Mouse (Mus musculus): ENCODE measurements around the gene Ccdc81. TPM values are rescaled to one million over a fixed set of nuclear protein-coding genes. Genes with fewer than 3 reads are reported as not detected.

Gene Ccdc81
- polyA plus RNA-seq, 1 experiment from 2014 or later, result not detected

GRCm38 (mm10) chr7:89912356-89912755, 8.9 kb upstream of the Ccdc81 start:
- WGBS (ENCODE audit: insufficient replicate concordance), result 74% methylated on average over 3 of the region's 3 CpGs
- no peaks in the 10 kb centered on the region for H3K27me3 ChIP-seq

GRCm38 (mm10) chr7:89909711-89910110, 6.3 kb upstream of the Ccdc81 start:
- no peaks in the 10 kb centered on the region for H3K27me3 ChIP-seq
- no peak overlapping the region for H3K9ac ChIP-seq
- H3K4me3 ChIP-seq (replicated peaks), result no peak overlapping the region
- no peak for ATAC-seq (ENCODE audit: insufficient read depth)
- no peaks in the 10 kb centered on the region for H3K9me3 ChIP-seq (replicated peaks)
- H3K4me1 ChIP-seq (replicated peaks), result peaks cover 5% of the 10 kb centered on the region; the same call in 1 of the 2 replicates
- no peaks in the 10 kb centered on the region for H3K36me3 ChIP-seq (replicated peaks)
- H3K27ac ChIP-seq (replicated peaks), result no peak overlapping the region
- H3K4me2 ChIP-seq, result no peak overlapping the region
- WGBS (ENCODE audit: insufficient replicate concordance), result 61% methylated on average over 4 of the region's 4 CpGs

More at GRCm38 (mm10) chr7:89912356-89912755, 8.9 kb upstream of the Ccdc81 start:
- Histone ChIP-seq H3K9ac (no peak overlapping the region), H3K36me3 (replicated peaks) (no peaks in the 10 kb centered on the region; the same call in 1 of the 2 replicates), H3K4me1 (replicated peaks) (no peaks in the 10 kb centered on the region), H3K27ac (replicated peaks) (no peak overlapping the region), H3K4me2 (no peak overlapping the region), H3K9me3 (replicated peaks) (no peaks in the 10 kb centered on the region), H3K4me3 (replicated peaks) (no peak overlapping the region)
- ATAC-seq (ENCODE audit: insufficient read depth), result no peak

GRCm38 (mm10) chr7:89908899-89909621, 5.6 kb upstream of the Ccdc81 start:
- WGBS (ENCODE audit: insufficient replicate concordance), result 65% methylated on average over 20 of the region's 20 CpGs
- Histone ChIP-seq H3K4me1 (replicated peaks) (peaks cover 5% of the 10 kb centered on the region; the same call in 1 of the 2 replicates), H3K9me3 (replicated peaks) (no peaks in the 10 kb centered on the region), H3K36me3 (replicated peaks) (no peaks in the 10 kb centered on the region), H3K27ac (replicated peaks) (no peak overlapping the region), H3K4me3 (replicated peaks) (no peak overlapping the region), H3K9ac (no peak overlapping the region), H3K27me3 (no peaks in the 10 kb centered on the region), H3K4me2 (no peak overlapping the region)
- ATAC-seq (ENCODE audit: insufficient read depth), result no peak

DNA sequence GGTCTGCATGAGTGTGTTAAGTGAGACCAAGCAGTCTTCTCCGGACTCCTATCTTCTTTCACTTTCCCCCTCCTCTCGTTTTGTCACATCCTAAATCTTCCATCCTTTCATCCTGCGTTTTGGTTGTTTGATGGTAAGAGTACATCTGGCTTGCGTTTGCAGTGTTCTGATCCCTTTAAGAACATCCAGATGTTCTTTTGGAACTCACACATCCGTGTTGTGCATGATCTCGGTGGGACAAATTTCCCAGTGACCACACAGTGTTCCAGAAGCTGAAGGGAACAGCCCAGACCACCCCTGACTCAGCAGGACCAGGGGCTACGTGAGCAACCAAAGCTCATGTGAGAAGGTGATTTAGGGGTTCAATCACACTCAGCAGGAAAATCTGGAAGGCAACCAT, 5.0 kb upstream of the Ccdc81 start:
- Histone ChIP-seq H3K9me3 (replicated peaks) (no peaks in the 10 kb centered on the region), H3K4me1 (replicated peaks) (peaks cover 5% of the 10 kb centered on the region; the same call in 1 of the 2 replicates), H3K4me3 (replicated peaks) (no peak overlapping the region), H3K4me2 (no peak overlapping the region), H3K9ac (no peak overlapping the region), H3K27ac (replicated peaks) (no peak overlapping the region), H3K27me3 (no peaks in the 10 kb centered on the region; the same call in 1 of the 2 replicates), H3K36me3 (replicated peaks) (no peaks in the 10 kb centered on the region)
- ATAC-seq (ENCODE audit: insufficient read depth), result no peak
- WGBS (ENCODE audit: insufficient replicate concordance), result 51% methylated on average over 7 of the region's 7 CpGs

- Histone ChIP-seq H3K9ac (no peak overlapping the region), H3K4me1 (replicated peaks) (peaks cover 5% of the 10 kb centered on the region; the same call in 1 of the 2 replicates), H3K27me3 (no peaks in the 10 kb centered on the region; the same call in 1 of the 2 replicates), H3K4me2 (no peak overlapping the region), H3K9me3 (replicated peaks) (no peaks in the 10 kb centered on the region), H3K27ac (replicated peaks) (no peak overlapping the region), H3K36me3 (replicated peaks) (no peaks in the 10 kb centered on the region), H3K4me3 (replicated peaks) (no peak overlapping the region)
- no peak for ATAC-seq (ENCODE audit: insufficient read depth)
- WGBS (ENCODE audit: insufficient replicate concordance), result 19% methylated on average over 8 of the region's 8 CpGs
Observed at GRCm38 (mm10) chr7:89907950-89908349, 4.5 kb upstream of the Ccdc81 start.

DNA sequence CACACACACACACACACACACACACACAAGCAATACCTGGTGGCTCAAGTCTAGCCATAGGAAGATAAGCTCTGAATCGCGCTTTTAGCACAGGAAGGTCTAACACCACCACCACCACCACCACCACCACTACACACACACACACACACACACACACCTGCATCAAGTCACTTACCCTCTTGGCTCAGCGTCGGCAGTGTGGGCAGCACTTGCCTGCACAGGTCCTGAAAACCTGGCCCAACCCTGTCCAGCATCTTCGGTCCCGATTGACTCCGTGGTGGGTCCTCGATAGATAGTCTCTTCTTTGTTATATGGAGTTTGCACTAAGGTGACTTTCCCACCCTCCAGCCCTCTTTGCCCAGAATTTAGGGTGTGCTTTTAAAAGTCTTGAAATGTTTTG, 422 bp downstream of the Ccdc81 start:
- Histone ChIP-seq H3K4me3 (replicated peaks) (no peak overlapping the region), H3K27me3 (no peaks in the 10 kb centered on the region; the same call in 1 of the 2 replicates), H3K27ac (replicated peaks) (no peak overlapping the region), H3K36me3 (replicated peaks) (no peaks in the 10 kb centered on the region), H3K4me2 (no peak overlapping the region), H3K9ac (no peak overlapping the region), H3K4me1 (replicated peaks) (peaks cover 5% of the 10 kb centered on the region; the same call in 1 of the 2 replicates), H3K9me3 (replicated peaks) (no peaks in the 10 kb centered on the region)
- no peak for ATAC-seq (ENCODE audit: insufficient read depth)
- 77% methylated on average over 8 of the region's 8 CpGs for WGBS (ENCODE audit: insufficient replicate concordance)

- Histone ChIP-seq H3K27ac (replicated peaks) (no peak overlapping the region), H3K4me3 (replicated peaks) (no peak overlapping the region), H3K9me3 (replicated peaks) (no peaks in the 10 kb centered on the region), H3K36me3 (replicated peaks) (no peaks in the 10 kb centered on the region), H3K4me2 (no peak overlapping the region), H3K4me1 (replicated peaks) (no peaks in the 10 kb centered on the region), H3K27me3 (no peaks in the 10 kb centered on the region), H3K9ac (no peak overlapping the region)
- no peak for ATAC-seq (ENCODE audit: insufficient read depth)
- WGBS (ENCODE audit: insufficient replicate concordance), result 27% methylated on average over 4 of the region's 4 CpGs
Observed at GRCm38 (mm10) chr7:89891856-89892255, 11.6 kb downstream of the Ccdc81 start.

DNA sequence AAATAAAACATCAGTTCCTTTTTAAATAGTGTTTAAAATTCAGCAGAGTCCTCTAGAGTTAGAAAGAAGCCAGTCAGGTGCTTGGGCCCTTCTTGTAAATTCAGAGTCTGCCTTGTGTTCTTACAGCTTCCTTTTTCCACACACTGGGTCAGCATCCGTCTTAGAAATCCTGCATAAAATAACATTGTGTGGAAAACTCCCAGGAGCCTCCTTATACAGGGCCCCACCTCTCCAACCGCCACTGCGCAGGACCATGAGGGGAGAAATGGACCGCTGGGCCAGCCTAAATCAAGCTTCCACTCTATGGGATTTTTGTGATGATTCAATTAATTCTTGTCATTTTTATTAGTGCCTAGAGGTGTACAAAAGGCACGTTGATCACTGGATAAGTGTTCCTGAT, 12.0 kb downstream of the Ccdc81 start:
- Histone ChIP-seq H3K9ac (no peak overlapping the region), H3K27me3 (no peaks in the 10 kb centered on the region), H3K4me1 (replicated peaks) (no peaks in the 10 kb centered on the region), H3K27ac (replicated peaks) (no peak overlapping the region), H3K4me2 (no peak overlapping the region), H3K9me3 (replicated peaks) (no peaks in the 10 kb centered on the region), H3K4me3 (replicated peaks) (no peak overlapping the region), H3K36me3 (replicated peaks) (no peaks in the 10 kb centered on the region)
- ATAC-seq (ENCODE audit: insufficient read depth), result no peak
- 70% methylated on average over 5 of the region's 5 CpGs for WGBS (ENCODE audit: insufficient replicate concordance)

- WGBS (ENCODE audit: insufficient replicate concordance), result 52% methylated on average over 3 of the region's 3 CpGs
- Histone ChIP-seq H3K27ac (replicated peaks) (no peak overlapping the region), H3K4me1 (replicated peaks) (no peaks in the 10 kb centered on the region), H3K4me3 (replicated peaks) (no peak overlapping the region), H3K9me3 (replicated peaks) (no peaks in the 10 kb centered on the region), H3K4me2 (no peak overlapping the region), H3K9ac (no peak overlapping the region), H3K36me3 (replicated peaks) (no peaks in the 10 kb centered on the region), H3K27me3 (no peaks in the 10 kb centered on the region)
- ATAC-seq (ENCODE audit: insufficient read depth), result no peak
Observed at GRCm38 (mm10) chr7:89884551-89884950, 18.9 kb downstream of the Ccdc81 start.

DNA sequence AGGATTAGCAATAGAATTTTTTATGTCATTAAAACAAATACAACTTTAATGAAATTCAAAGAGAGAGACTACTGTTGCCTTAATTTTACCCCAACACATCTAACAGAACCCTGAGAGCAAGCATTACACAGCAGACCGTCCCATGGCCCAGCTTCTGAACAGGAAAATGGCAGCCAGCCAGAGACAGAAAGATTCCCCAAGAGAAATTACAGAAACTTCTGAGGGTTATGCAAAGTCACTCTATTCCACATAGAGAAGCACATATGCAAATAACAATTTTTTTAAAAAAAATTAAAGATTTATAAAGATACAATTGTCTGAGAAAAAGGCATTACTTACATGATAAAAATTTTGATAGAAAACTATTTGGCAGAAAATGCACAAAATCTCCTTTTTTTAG, 23.7 kb downstream of the Ccdc81 start:
- no peak overlapping the region for H3K4me2 ChIP-seq
- no peaks in the 10 kb centered on the region for H3K36me3 ChIP-seq (replicated peaks)
- no peaks in the 10 kb centered on the region for H3K27me3 ChIP-seq
- H3K4me3 ChIP-seq (replicated peaks), result no peak overlapping the region
- WGBS (ENCODE audit: insufficient replicate concordance), result 53% methylated on average over 1 of the region's 1 CpGs
- H3K9ac ChIP-seq, result no peak overlapping the region
- H3K9me3 ChIP-seq (replicated peaks), result no peaks in the 10 kb centered on the region
- H3K27ac ChIP-seq (replicated peaks), result no peak overlapping the region
- ATAC-seq (ENCODE audit: insufficient read depth), result no peak
- no peaks in the 10 kb centered on the region for H3K4me1 ChIP-seq (replicated peaks)

DNA sequence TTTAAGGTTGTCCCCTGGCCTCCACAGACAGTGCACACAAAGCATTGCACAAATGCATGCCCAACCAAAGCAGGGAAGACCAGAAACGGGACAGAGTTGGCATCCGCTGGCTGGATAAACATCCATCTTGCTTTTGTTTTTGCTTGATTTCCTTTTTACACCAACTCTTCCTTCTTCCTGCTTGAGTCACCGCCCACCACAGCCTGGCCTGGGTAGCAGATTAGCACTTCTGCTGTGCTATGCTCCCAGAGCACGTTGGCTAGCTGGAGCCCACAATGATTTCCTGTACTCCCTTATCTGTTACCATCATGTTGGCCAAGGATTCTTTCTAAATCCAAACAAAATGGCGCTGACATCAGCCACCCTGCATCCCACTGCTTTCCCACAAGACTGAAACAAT, 36.2 kb downstream of the Ccdc81 start:
- no peaks in the 10 kb centered on the region for H3K36me3 ChIP-seq (replicated peaks)
- H3K4me3 ChIP-seq (replicated peaks), result no peak overlapping the region
- no peak overlapping the region for H3K4me2 ChIP-seq
- H3K9ac ChIP-seq, result no peak overlapping the region
- H3K9me3 ChIP-seq (replicated peaks), result no peaks in the 10 kb centered on the region
- no peak overlapping the region for H3K27ac ChIP-seq (replicated peaks)
- no peaks in the 10 kb centered on the region for H3K27me3 ChIP-seq
- WGBS (ENCODE audit: insufficient replicate concordance), result 29% methylated on average over 5 of the region's 5 CpGs
- H3K4me1 ChIP-seq (replicated peaks), result no peaks in the 10 kb centered on the region
- no peak for ATAC-seq (ENCODE audit: insufficient read depth)

DNA sequence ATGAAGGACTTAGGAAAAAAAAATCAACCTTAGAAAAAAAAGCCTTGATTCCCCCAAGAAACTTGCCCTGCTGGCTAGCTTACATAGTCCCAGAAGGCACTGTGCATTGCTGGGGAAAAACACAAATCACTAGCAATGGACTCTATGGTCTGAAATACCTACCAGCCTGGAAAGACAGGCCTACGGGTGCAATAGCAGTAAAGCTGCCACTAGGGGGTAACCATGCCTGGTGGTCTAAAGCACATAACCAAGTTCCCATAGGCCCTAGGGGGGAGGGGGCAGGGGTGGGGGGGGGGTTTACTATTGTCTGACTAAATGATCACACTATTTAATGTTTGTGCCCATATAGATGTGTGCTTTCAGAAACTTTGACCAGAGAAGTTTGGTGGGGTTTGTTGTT, 38.7 kb downstream of the Ccdc81 start:
- Histone ChIP-seq H3K4me3 (replicated peaks) (no peak overlapping the region), H3K4me2 (no peak overlapping the region), H3K4me1 (replicated peaks) (no peaks in the 10 kb centered on the region), H3K9ac (no peak overlapping the region), H3K36me3 (replicated peaks) (no peaks in the 10 kb centered on the region), H3K27me3 (no peaks in the 10 kb centered on the region), H3K9me3 (replicated peaks) (no peaks in the 10 kb centered on the region), H3K27ac (replicated peaks) (no peak overlapping the region)
- WGBS (ENCODE audit: insufficient replicate concordance), result 75% methylated on average over 1 of the region's 1 CpGs
- no peak for ATAC-seq (ENCODE audit: insufficient read depth)
